Mouse (Mus musculus): ENCODE data around the gene Rnf141. TPM values are rescaled to one million over a fixed set of nuclear protein-coding genes. Genes with fewer than 3 reads are reported as not detected.

The Rnf141 gene
- polyA plus RNA-seq, 1 experiment: 12.4 TPM

GRCm38 (mm10) chr7:110774077-110774476 lies 70.2 kb downstream of the Rnf141 start:
- H3K4me3 ChIP-seq (ENCODE audit: extremely low read depth, insufficient read depth, insufficient read length): peak overlapping the region; percentile 26; the same call in 1 of the 2 replicates
- no peaks in the 10 kb centered on the region for H3K27me3 ChIP-seq (ENCODE audit: control insufficient read depth, insufficient read depth, low read length)
- DNase-seq (ENCODE audit: low read depth in 1 of 2, low spot score in 2 of 2): no peak
- peaks cover 2% of the 10 kb centered on the region; the same call in 1 of the 2 replicates for H3K36me3 ChIP-seq (ENCODE audit: control insufficient read depth, insufficient read depth, low read length)
- WGBS: 75% methylated on average over 1 of the region's 1 CpGs
- peaks cover 36% of the 10 kb centered on the region for H3K4me1 ChIP-seq (ENCODE audit: control insufficient read depth, insufficient read depth, insufficient read length)
- peak overlapping the region; percentile 50 for H3K27ac ChIP-seq (ENCODE audit: insufficient read depth, low read length)
- TF ChIP-seq POLR2A (IDR thresholded peaks at IDR 0.05; ENCODE audit: low read depth, low read length) (no peak), CTCF (IDR thresholded peaks at IDR 0.05; ENCODE audit: extremely low read depth, insufficient read depth, insufficient read length, insufficient replicate concordance) (no peak)

- no peaks in the 10 kb centered on the region for H3K27me3 ChIP-seq (ENCODE audit: control insufficient read depth, insufficient read depth, low read length)
- peaks cover 40% of the 10 kb centered on the region for H3K4me1 ChIP-seq (ENCODE audit: control insufficient read depth, insufficient read depth, insufficient read length)
- DNase-seq (ENCODE audit: low read depth in 1 of 2, low spot score in 2 of 2): peak; percentile 39 to 44
- no peak for TF ChIP-seq CTCF (IDR thresholded peaks at IDR 0.05; ENCODE audit: extremely low read depth, insufficient read depth, insufficient read length, insufficient replicate concordance)
- no peak for TF ChIP-seq POLR2A (IDR thresholded peaks at IDR 0.05; ENCODE audit: low read depth, low read length)
- H3K27ac ChIP-seq (ENCODE audit: insufficient read depth, low read length): peak overlapping the region; percentile 50
- H3K4me3 ChIP-seq (ENCODE audit: extremely low read depth, insufficient read depth, insufficient read length): peak overlapping the region; percentile 26; the same call in 1 of the 2 replicates
- peaks cover 2% of the 10 kb centered on the region; the same call in 1 of the 2 replicates for H3K36me3 ChIP-seq (ENCODE audit: control insufficient read depth, insufficient read depth, low read length)
- 40% methylated on average over 14 of the region's 14 CpGs for WGBS
These were observed 70.9 kb downstream of the Rnf141 start for GRCm38 (mm10) chr7:110773204-110774002.

- no peak for DNase-seq (ENCODE audit: low read depth in 1 of 2, low spot score in 2 of 2)
- Histone ChIP-seq H3K27me3 (ENCODE audit: control insufficient read depth, insufficient read depth, low read length) (no peaks in the 10 kb centered on the region), H3K4me1 (ENCODE audit: control insufficient read depth, insufficient read depth, insufficient read length) (peaks cover 47% of the 10 kb centered on the region), H3K4me3 (ENCODE audit: extremely low read depth, insufficient read depth, insufficient read length) (no peak overlapping the region), H3K27ac (ENCODE audit: insufficient read depth, low read length) (no peak overlapping the region), H3K36me3 (ENCODE audit: control insufficient read depth, insufficient read depth, low read length) (no peaks in the 10 kb centered on the region)
- WGBS: 72% methylated on average over 3 of the region's 3 CpGs
- no peak for TF ChIP-seq CTCF (IDR thresholded peaks at IDR 0.05; ENCODE audit: extremely low read depth, insufficient read depth, insufficient read length, insufficient replicate concordance)
- TF ChIP-seq POLR2A (IDR thresholded peaks at IDR 0.05; ENCODE audit: low read depth, low read length): no peak
These were observed 71.9 kb downstream of the Rnf141 start for GRCm38 (mm10) chr7:110772343-110772742.

GRCm38 (mm10) chr7:110770949-110771348 lies 73.3 kb downstream of the Rnf141 start:
- WGBS: 79% methylated on average over 4 of the region's 4 CpGs
- no peak overlapping the region for H3K27ac ChIP-seq (ENCODE audit: insufficient read depth, low read length)

GRCm38 (mm10) chr7:110769094-110769493 lies 75.2 kb downstream of the Rnf141 start:
- DNase-seq (ENCODE audit: low read depth in 1 of 2, low spot score in 2 of 2): peak; percentile 18 to 63
- peaks cover 35% of the 10 kb centered on the region for H3K4me1 ChIP-seq (ENCODE audit: control insufficient read depth, insufficient read depth, insufficient read length)
- WGBS: 9% methylated on average over 4 of the region's 4 CpGs
- no peaks in the 10 kb centered on the region for H3K36me3 ChIP-seq (ENCODE audit: control insufficient read depth, insufficient read depth, low read length)
- H3K27ac ChIP-seq (ENCODE audit: insufficient read depth, low read length): peak overlapping the region; percentile 94
- TF ChIP-seq CTCF (IDR thresholded peaks at IDR 0.05; ENCODE audit: extremely low read depth, insufficient read depth, insufficient read length, insufficient replicate concordance) (no peak), POLR2A (IDR thresholded peaks at IDR 0.05; ENCODE audit: low read depth, low read length) (peak; percentile 76)
- no peaks in the 10 kb centered on the region for H3K27me3 ChIP-seq (ENCODE audit: control insufficient read depth, insufficient read depth, low read length)
- H3K4me3 ChIP-seq (ENCODE audit: extremely low read depth, insufficient read depth, insufficient read length): peak overlapping the region; percentile 78

More at GRCm38 (mm10) chr7:110770949-110771348, 73.3 kb downstream of the Rnf141 start:
- TF ChIP-seq POLR2A (IDR thresholded peaks at IDR 0.05; ENCODE audit: low read depth, low read length): no peak
- TF ChIP-seq CTCF (IDR thresholded peaks at IDR 0.05; ENCODE audit: extremely low read depth, insufficient read depth, insufficient read length, insufficient replicate concordance): no peak
- no peaks in the 10 kb centered on the region for H3K27me3 ChIP-seq (ENCODE audit: control insufficient read depth, insufficient read depth, low read length)
- peaks cover 37% of the 10 kb centered on the region for H3K4me1 ChIP-seq (ENCODE audit: control insufficient read depth, insufficient read depth, insufficient read length)
- no peak for DNase-seq (ENCODE audit: low read depth in 1 of 2, low spot score in 2 of 2)
- H3K36me3 ChIP-seq (ENCODE audit: control insufficient read depth, insufficient read depth, low read length): no peaks in the 10 kb centered on the region
- H3K4me3 ChIP-seq (ENCODE audit: extremely low read depth, insufficient read depth, insufficient read length): no peak overlapping the region

GRCm38 (mm10) chr7:110768451-110769064 lies 75.7 kb downstream of the Rnf141 start:
- 1% methylated on average over 61 of the region's 61 CpGs for WGBS
- Histone ChIP-seq H3K4me3 (ENCODE audit: extremely low read depth, insufficient read depth, insufficient read length) (peak overlapping the region; percentile 78), H3K27ac (ENCODE audit: insufficient read depth, low read length) (peak overlapping the region; percentile 94), H3K36me3 (ENCODE audit: control insufficient read depth, insufficient read depth, low read length) (no peaks in the 10 kb centered on the region), H3K4me1 (ENCODE audit: control insufficient read depth, insufficient read depth, insufficient read length) (peaks cover 32% of the 10 kb centered on the region), H3K27me3 (ENCODE audit: control insufficient read depth, insufficient read depth, low read length) (no peaks in the 10 kb centered on the region)
- no peak; the same call in 1 of the 2 replicates for TF ChIP-seq POLR2A (IDR thresholded peaks at IDR 0.05; ENCODE audit: low read depth, low read length)
- TF ChIP-seq CTCF (IDR thresholded peaks at IDR 0.05; ENCODE audit: extremely low read depth, insufficient read depth, insufficient read length, insufficient replicate concordance): no peak
- peak in 1 of 2 experiments; percentile 43 for DNase-seq (ENCODE audit: low read depth in 1 of 2, low spot score in 2 of 2)
